Mouse (Mus musculus) midbrain, embryonic 15.5 days (tissue): ENCODE results near the gene Il1rn. TPM values are rescaled to one million over a fixed set of nuclear protein-coding genes. Genes with fewer than 3 reads are reported as not detected.

ENCODE experiments used
- ATAC-seq: fragments of 200-750 bp; cut with Nextera tagmentation; replicated peaks from 2 replicates; pipeline ENCODE4 v1.8.0; 2017; ENCODE audit warnings: moderate TSS enrichment
- H3K27ac ChIP-seq: fragments of 300-500 bp; sonication (generic); 2 replicates; pipeline ENCODE4 v1.5.1; 2015; ENCODE audit warnings: mild to moderate bottlenecking, inconsistent platforms
- H3K27me3 ChIP-seq: fragments of 300-500 bp; sonication (generic); replicated peaks from 2 replicates; pipeline ENCODE4 v1.6.1; 2015; ENCODE audit warnings: inconsistent platforms
- H3K36me3 ChIP-seq: fragments of 300-500 bp; sonication (generic); replicated peaks from 2 replicates; pipeline ENCODE4 v1.6.1; 2015; ENCODE audit warnings: inconsistent platforms
- H3K4me1 ChIP-seq: fragments of 300-500 bp; sonication (generic); 2 replicates; pipeline ENCODE4 v1.6.1; 2015; ENCODE audit warnings: inconsistent platforms
- H3K4me2 ChIP-seq: fragments of 300-500 bp; sonication (generic); 2 replicates; pipeline ENCODE4 v1.6.1; 2015; ENCODE audit warnings: inconsistent platforms, mild to moderate bottlenecking, moderate library complexity
- H3K4me3 ChIP-seq: fragments of 300-500 bp; sonication (generic); 2 replicates; pipeline ENCODE4 v1.5.1; 2015; ENCODE audit warnings: mild to moderate bottlenecking, inconsistent platforms
- H3K9ac ChIP-seq: fragments of 300-500 bp; sonication (generic); 2 replicates; pipeline ENCODE4 v1.6.1; 2015; ENCODE audit warnings: mild to moderate bottlenecking, inconsistent platforms
- H3K9me3 ChIP-seq: fragments of 300-500 bp; sonication (generic); 2 replicates; pipeline ENCODE4 v1.6.1; 2016; ENCODE audit warnings: inconsistent platforms
- WGBS: fragments of 180-500 bp; shearing (Covaris S2); methylation state at CpG from one replicate; pipeline ENCODE4 v1.1.7; 2015; ENCODE audit warnings: mixed read lengths; 5-methylcytosine and 5-hydroxymethylcytosine counted together
- polyA plus RNA-seq: library from polyadenylated mRNA; unstranded; fragments of >200 nt; fragmentation: Nextera tagmentation; extraction: Ambion mirVana; gene quantifications from 2 replicates; pipeline ENCODE4 v1.2.1, GENCODE M21; 2015

Il1rn gene
- polyA plus RNA-seq, 1 experiment from 2014 or later: not detected

GRCm38 (mm10) chr2:24385111-24385961, 48.7 kb downstream of the Il1rn start:
- Histone ChIP-seq H3K27ac (no peak overlapping the region), H3K4me2 (no peak overlapping the region), H3K27me3 (no peaks in the 10 kb centered on the region), H3K9me3 (no peaks in the 10 kb centered on the region), H3K4me1 (no peaks in the 10 kb centered on the region), H3K9ac (no peak overlapping the region), H3K4me3 (no peak overlapping the region), H3K36me3 (no peaks in the 10 kb centered on the region)
- 86% methylated on average over 14 of the region's 14 CpGs for WGBS
- no peak for ATAC-seq

GRCm38 (mm10) chr2:24386158-24386963, 49.7 kb downstream of the Il1rn start:
- H3K4me2 ChIP-seq: no peak overlapping the region
- no peaks in the 10 kb centered on the region for H3K27me3 ChIP-seq
- H3K36me3 ChIP-seq: no peaks in the 10 kb centered on the region
- no peak overlapping the region for H3K4me3 ChIP-seq
- WGBS: 87% methylated on average over 21 of the region's 21 CpGs
- no peak overlapping the region for H3K27ac ChIP-seq
- no peaks in the 10 kb centered on the region for H3K4me1 ChIP-seq
- no peaks in the 10 kb centered on the region for H3K9me3 ChIP-seq
- ATAC-seq: no peak
- no peak overlapping the region for H3K9ac ChIP-seq

GRCm38 (mm10) chr2:24386964-24387320, 50.3 kb downstream of the Il1rn start:
- Histone ChIP-seq H3K27ac (no peak overlapping the region), H3K4me2 (no peak overlapping the region), H3K36me3 (no peaks in the 10 kb centered on the region), H3K9ac (no peak overlapping the region), H3K9me3 (no peaks in the 10 kb centered on the region), H3K27me3 (no peaks in the 10 kb centered on the region), H3K4me3 (no peak overlapping the region), H3K4me1 (no peaks in the 10 kb centered on the region)
- no peak for ATAC-seq
- 88% methylated on average over 2 of the region's 2 CpGs for WGBS

- Histone ChIP-seq H3K9me3 (no peaks in the 10 kb centered on the region), H3K4me2 (no peak overlapping the region), H3K9ac (no peak overlapping the region), H3K27me3 (no peaks in the 10 kb centered on the region), H3K4me3 (no peak overlapping the region), H3K4me1 (no peaks in the 10 kb centered on the region), H3K36me3 (no peaks in the 10 kb centered on the region), H3K27ac (no peak overlapping the region)
- WGBS: 95% methylated on average over 4 of the region's 4 CpGs
- ATAC-seq: no peak
Observed at GRCm38 (mm10) chr2:24387361-24388283, 51.0 kb downstream of the Il1rn start.

GRCm38 (mm10) chr2:24393251-24393650, 56.6 kb downstream of the Il1rn start:
- no peak overlapping the region for H3K4me2 ChIP-seq
- no peaks in the 10 kb centered on the region for H3K9me3 ChIP-seq
- H3K4me1 ChIP-seq: no peaks in the 10 kb centered on the region
- 83% methylated on average over 2 of the region's 2 CpGs for WGBS
- no peaks in the 10 kb centered on the region for H3K27me3 ChIP-seq
- H3K9ac ChIP-seq: no peak overlapping the region
- no peaks in the 10 kb centered on the region for H3K36me3 ChIP-seq
- H3K4me3 ChIP-seq: no peak overlapping the region
- no peak overlapping the region for H3K27ac ChIP-seq
- ATAC-seq: no peak

GRCm38 (mm10) chr2:24397115-24397514, 60.5 kb downstream of the Il1rn start:
- 18% methylated on average over 2 of the region's 2 CpGs for WGBS
- Histone ChIP-seq H3K9ac (no peak overlapping the region), H3K27ac (no peak overlapping the region), H3K4me1 (no peaks in the 10 kb centered on the region), H3K4me2 (no peak overlapping the region), H3K4me3 (no peak overlapping the region), H3K36me3 (no peaks in the 10 kb centered on the region), H3K27me3 (no peaks in the 10 kb centered on the region), H3K9me3 (no peaks in the 10 kb centered on the region)
- no peak for ATAC-seq

- Histone ChIP-seq H3K4me2 (no peak overlapping the region), H3K4me3 (no peak overlapping the region), H3K4me1 (peaks cover 6% of the 10 kb centered on the region), H3K27ac (no peak overlapping the region), H3K9me3 (no peaks in the 10 kb centered on the region), H3K27me3 (no peaks in the 10 kb centered on the region), H3K9ac (no peak overlapping the region), H3K36me3 (no peaks in the 10 kb centered on the region)
- 91% methylated on average over 3 of the region's 3 CpGs for WGBS
- no peak for ATAC-seq
Observed at GRCm38 (mm10) chr2:24400711-24401110, 64.1 kb downstream of the Il1rn start.

Other genes starting within 250 kb of the Il1rn start
- not detected in 2 replicates for gene Tbpl2, start 240.3 kb upstream of the Il1rn start, polyA plus RNA-seq
- gene Il1f8, start 183.7 kb upstream of the Il1rn start, polyA plus RNA-seq: not detected in 2 replicates
- not detected in 2 replicates for gene Il1f9, start 150.4 kb upstream of the Il1rn start, polyA plus RNA-seq
- gene Il1f6, start 121.4 kb upstream of the Il1rn start, polyA plus RNA-seq: not detected in 2 replicates
- not detected in 2 replicates for gene Il1f5, start 59.9 kb upstream of the Il1rn start, polyA plus RNA-seq
- not detected in 2 replicates for gene Il1f10, start 45.7 kb upstream of the Il1rn start, polyA plus RNA-seq
- 0.69 and 0.72 TPM in 2 replicates for gene Psd4, start 30.7 kb downstream of the Il1rn start, polyA plus RNA-seq
- gene Pax8, start 138.7 kb downstream of the Il1rn start, polyA plus RNA-seq: 3.3 and 3.6 TPM in 2 replicates